Mouse (Mus musculus) naive thymus-derived CD4-positive, alpha-beta T cell, adult 2 months (primary cell): Measurements from ENCODE around the gene Sgcd.
"Not testable (repeated sequence)": the region's sequence is repeated elsewhere in the genome, so short reads cannot be mapped to it uniquely, and the experiment has no call there.

ENCODE experiments used
- DNase-seq: peaks from one replicate; pipeline ENCODE4 v3.0.0-alpha.2; 2011; ENCODE audit warnings: low read depth

Sgcd gene

GRCm38 (mm10) chr11:47460149-47460548 lies 528.6 kb downstream of the Sgcd start:
- no peak for DNase-seq

- DNase-seq, result no peak
Measured at GRCm38 (mm10) chr11:47459214-47459613, 529.6 kb downstream of the Sgcd start.

- no peak for DNase-seq
Measured at GRCm38 (mm10) chr11:47447790-47448189, 541.0 kb downstream of the Sgcd start.

- no peak for DNase-seq
Measured at GRCm38 (mm10) chr11:47446337-47446736, 542.4 kb downstream of the Sgcd start.

GRCm38 (mm10) chr11:47445683-47446082 lies 543.1 kb downstream of the Sgcd start:
- DNase-seq, result no peak

- no peak for DNase-seq
Measured at GRCm38 (mm10) chr11:47442266-47442665, 546.5 kb downstream of the Sgcd start.

- no peak for DNase-seq
Measured at GRCm38 (mm10) chr11:47399607-47400006, 589.2 kb downstream of the Sgcd start.

- not testable (repeated sequence) for DNase-seq
Measured at GRCm38 (mm10) chr11:47390798-47391197, 598.0 kb downstream of the Sgcd start.

- no peak for DNase-seq
Measured at GRCm38 (mm10) chr11:47389327-47389726, 599.4 kb downstream of the Sgcd start.

- DNase-seq, result no peak
Measured at GRCm38 (mm10) chr11:47387726-47388125, 601.0 kb downstream of the Sgcd start.

GRCm38 (mm10) chr11:47386136-47386535 lies 602.6 kb downstream of the Sgcd start:
- no peak for DNase-seq

GRCm38 (mm10) chr11:47379630-47379958 lies 609.2 kb downstream of the Sgcd start:
- DNase-seq, result no peak

GRCm38 (mm10) chr11:47378843-47379629 lies 609.7 kb downstream of the Sgcd start:
- DNase-seq, result no peak

- DNase-seq, result no peak
Measured at GRCm38 (mm10) chr11:47377421-47377820, 611.3 kb downstream of the Sgcd start.

GRCm38 (mm10) chr11:47376915-47377314 lies 611.9 kb downstream of the Sgcd start:
- no peak for DNase-seq

GRCm38 (mm10) chr11:47371616-47372015 lies 617.2 kb downstream of the Sgcd start:
- DNase-seq, result no peak

GRCm38 (mm10) chr11:47351585-47351984 lies 637.2 kb downstream of the Sgcd start:
- DNase-seq, result no peak

GRCm38 (mm10) chr11:47343486-47343885 lies 645.3 kb downstream of the Sgcd start:
- no peak for DNase-seq

GRCm38 (mm10) chr11:47333702-47334101 lies 655.1 kb downstream of the Sgcd start:
- no peak for DNase-seq

GRCm38 (mm10) chr11:47305579-47305978 lies 683.2 kb downstream of the Sgcd start:
- no peak for DNase-seq

GRCm38 (mm10) chr11:47304702-47305450 lies 683.9 kb downstream of the Sgcd start:
- DNase-seq, result no peak

GRCm38 (mm10) chr11:47299777-47300176 lies 689.0 kb downstream of the Sgcd start:
- no peak for DNase-seq

GRCm38 (mm10) chr11:47297805-47298340 lies 690.9 kb downstream of the Sgcd start:
- DNase-seq, result no peak
